8 mouse cellular contexts compared by ENCODE assay signal in the genomic region with DNA sequence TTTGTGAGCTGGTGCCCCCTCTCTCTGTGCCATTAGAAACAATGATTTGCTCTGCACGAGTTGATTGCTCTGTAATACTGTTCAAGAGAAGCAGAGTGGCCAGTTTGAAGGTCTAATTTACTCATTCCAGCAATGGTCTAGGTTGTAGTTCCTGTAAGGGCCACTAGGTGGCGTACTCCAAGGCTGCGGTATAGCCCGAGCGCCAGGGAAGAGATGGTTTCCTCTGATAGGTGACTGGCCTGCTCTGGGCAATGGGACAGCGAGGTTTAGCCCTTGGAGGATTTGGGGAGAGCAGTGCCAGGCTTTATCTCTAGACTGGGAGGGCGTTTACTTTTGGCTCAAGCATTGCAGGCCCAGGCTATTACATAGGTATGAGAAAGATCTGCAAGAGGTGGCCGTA.
DNase-seq lines count a peak whose midpoint lies in the region; ATAC-seq and TF ChIP-seq lines count a peak whose summit lies in the region.

No protein-coding gene starts in this region.

- no peaks in the 10 kb centered on the region for H3K36me3 ChIP-seq in kidney, embryonic 15.5 days
- H3K36me3 ChIP-seq in ES-Bruce4 (ENCODE audit: control insufficient read depth, insufficient read depth, low read length, poor library complexity, severe bottlenecking): no peaks in the 10 kb centered on the region

- no peak for TF ChIP-seq POLR2A in ES-Bruce4 (IDR thresholded peaks at IDR 0.05; ENCODE audit: insufficient read depth, low read length)

- H3K4me3 ChIP-seq in kidney, embryonic 15.5 days (replicated peaks): no peak overlapping the region
- H3K4me3 ChIP-seq in ES-Bruce4 (ENCODE audit: low read depth, low read length): no peak overlapping the region

- no peak for TF ChIP-seq EP300 in ES-Bruce4 (IDR thresholded peaks at IDR 0.05; ENCODE audit: insufficient read depth, low read depth, low read length)

- no peak overlapping the region for H3K9ac ChIP-seq in kidney, embryonic 15.5 days
- H3K9ac ChIP-seq in ES-Bruce4 (ENCODE audit: low read depth, poor library complexity, severe bottlenecking): no peak overlapping the region

- no peaks in the 10 kb centered on the region for H3K4me1 ChIP-seq in kidney, embryonic 15.5 days
- H3K4me1 ChIP-seq in ES-Bruce4 (ENCODE audit: control insufficient read depth, insufficient read depth, low read length): no peaks in the 10 kb centered on the region

- peak; percentile 4 for DNase-seq in kidney, adult 11 months
- peak; percentile 16 for DNase-seq in brain, adult 2 months (ENCODE audit: low read depth, low spot score)
- DNase-seq in kidney, adult 9 months: peak; percentile 29
- DNase-seq in mesoderm, embryonic 11.5 days (ENCODE audit: low read depth, low spot score): peak; percentile 68
- peak; percentile 74 for DNase-seq in thymus, postnatal 4 days
- DNase-seq in adipocyte (ENCODE audit: low spot score): no peak

- H3K27ac ChIP-seq in kidney, embryonic 15.5 days: no peak overlapping the region
- no peak overlapping the region for H3K27ac ChIP-seq in ES-Bruce4 (ENCODE audit: insufficient read depth, low read length)

- H3K9me3 ChIP-seq in kidney, embryonic 15.5 days (replicated peaks): no peaks in the 10 kb centered on the region
- no peaks in the 10 kb centered on the region for H3K9me3 ChIP-seq in ES-Bruce4 (replicated peaks; ENCODE audit: control insufficient read depth, insufficient read depth, low read length, poor library complexity, severe bottlenecking)

- no peak for ATAC-seq in kidney, embryonic 15.5 days (replicated peaks; ENCODE audit: low FRiP score)

- WGBS in kidney, embryonic 15.5 days: 37% methylated on average over 8 of the region's 8 CpGs

- peak; percentile 88 for TF ChIP-seq CTCF in ES-Bruce4 (IDR thresholded peaks at IDR 0.05; ENCODE audit: low read depth, low read length)

- H3K27me3 ChIP-seq in kidney, embryonic 15.5 days: no peaks in the 10 kb centered on the region
- H3K27me3 ChIP-seq in ES-Bruce4 (ENCODE audit: control insufficient read depth, insufficient read depth, low read length, poor library complexity, severe bottlenecking): no peaks in the 10 kb centered on the region

- H3K4me2 ChIP-seq in kidney, embryonic 15.5 days: no peak overlapping the region
